Mouse (Mus musculus) CD8-positive naive resting alpha-beta T cell, adult 57 days (primary cell): Measurements from ENCODE around the gene Eaf2. TPM values are rescaled to one million over a fixed set of nuclear protein-coding genes. Genes with fewer than 3 reads are reported as not detected.

Experiments used
- total RNA-seq: library from RNA; stranded (reverse); gene quantifications from one replicate; pipeline ENCODE4 v1.2.4, GENCODE M21; 2023

Eaf2 gene
- 3.7 TPM for total RNA-seq

DNA sequence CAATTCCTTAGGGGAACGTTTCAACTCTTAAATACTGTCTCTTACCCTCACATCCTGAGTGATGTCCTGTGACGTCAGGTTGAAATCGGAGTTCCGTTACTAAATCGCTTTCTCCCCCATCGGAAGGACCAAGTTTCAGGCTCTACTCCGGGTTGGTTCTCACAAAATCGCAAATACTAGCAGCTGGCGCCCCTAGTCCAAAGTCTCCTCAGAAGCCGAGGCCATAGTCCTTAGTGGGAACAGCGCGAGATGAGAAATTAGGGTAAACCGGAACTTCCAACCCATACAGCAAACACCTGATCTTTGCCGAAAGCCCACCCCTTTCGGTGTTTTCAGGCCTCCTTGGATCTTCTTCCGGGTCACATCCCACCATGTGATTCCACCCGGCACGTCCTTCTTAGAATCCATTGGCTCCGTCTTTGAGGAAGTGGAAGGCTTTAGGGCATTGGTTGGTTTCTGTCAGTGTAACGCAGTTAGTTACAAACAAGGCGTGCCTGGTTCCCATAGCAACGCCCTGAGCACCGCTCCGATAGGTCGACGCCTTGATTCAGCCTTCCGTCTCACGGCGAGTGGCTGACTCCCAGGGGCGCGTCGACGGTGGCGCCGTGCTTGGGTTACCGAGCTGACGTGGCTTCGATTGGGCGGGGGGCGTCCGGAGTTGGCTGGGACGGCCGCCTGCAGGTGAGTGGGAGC, at the start of gene Eaf2, which contains the start of gene Golgb1:
Gene Eaf2, minus strand, starts transcription at position 421 of the 693 bp plus-strand sequence.
Gene Golgb1, plus strand, starts transcription at position 558 of the 693 bp plus-strand sequence.

DNA sequence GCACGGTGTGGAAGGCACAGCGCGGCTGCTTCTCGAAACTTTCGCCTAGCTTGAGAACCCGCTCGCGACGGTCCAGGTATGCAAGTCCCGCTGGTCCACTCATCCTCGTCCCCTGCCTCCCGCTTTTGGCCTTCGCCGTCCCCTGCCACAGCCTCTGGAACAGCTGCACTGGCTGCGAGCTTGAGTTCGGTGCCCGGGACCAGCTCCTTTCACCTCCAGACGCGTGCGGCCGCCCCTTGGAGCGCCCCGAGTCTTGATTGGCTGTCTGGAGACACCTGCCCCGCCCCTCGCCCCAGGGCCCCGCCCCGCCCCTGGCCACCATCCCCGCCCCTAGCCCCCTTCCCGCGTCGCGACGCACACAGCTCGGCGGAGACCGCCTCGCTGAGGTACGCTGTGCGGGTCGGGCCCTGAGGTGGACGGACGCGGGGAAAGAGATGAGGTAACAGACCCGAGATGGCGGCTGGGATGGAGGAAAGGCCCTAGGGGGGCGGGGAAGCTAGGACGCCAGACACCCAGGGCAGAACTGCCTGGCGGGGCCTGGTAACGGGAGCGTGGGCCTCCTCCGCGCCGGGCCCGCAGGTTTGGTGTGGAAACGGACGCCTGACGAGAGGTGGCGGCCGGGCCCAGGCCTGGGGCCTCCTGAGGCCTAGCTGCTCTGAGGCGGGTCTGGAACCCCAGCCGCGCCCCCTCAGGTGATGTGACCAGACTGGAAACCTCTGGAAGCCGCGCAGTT, 46.6 kb downstream of the Eaf2 start, which contains the start of gene Iqcb1:
Gene Iqcb1, plus strand, starts transcription at position 332 of the 733 bp plus-strand sequence.

DNA sequence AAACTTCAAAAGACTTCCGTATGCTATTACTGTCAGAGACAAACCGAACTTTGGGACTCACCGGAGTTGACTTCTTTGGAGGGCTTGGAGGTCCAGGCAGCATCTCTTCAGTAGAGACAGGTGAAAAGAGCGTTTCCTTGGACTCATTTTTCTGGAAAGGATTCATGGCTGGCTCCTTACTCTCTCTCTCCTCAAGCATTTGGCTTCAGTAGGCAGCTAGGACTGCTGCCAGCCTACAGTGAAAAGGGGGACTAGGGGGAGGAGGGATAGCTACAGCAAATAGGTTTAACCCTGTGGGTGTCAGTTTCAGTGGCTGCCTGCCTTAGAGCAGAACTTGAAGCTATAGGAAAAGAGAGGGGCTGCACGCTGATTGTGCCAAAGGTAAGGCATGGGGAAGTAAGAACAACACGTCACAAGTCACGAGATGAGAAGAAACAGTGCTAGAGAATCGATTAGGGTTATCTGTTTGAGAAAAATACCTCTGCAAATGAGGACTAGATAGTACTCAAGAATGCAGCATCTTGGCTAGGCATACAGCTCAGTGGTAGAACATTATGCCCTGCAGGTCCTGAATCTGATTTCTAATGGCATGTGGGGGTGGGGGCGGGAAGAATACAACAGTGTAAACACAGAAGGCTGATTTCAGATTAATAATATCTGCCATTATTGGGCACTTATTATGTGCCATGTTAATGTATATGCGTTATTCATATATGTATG, 90.0 kb downstream of the Eaf2 start, which contains the start of gene Slc15a2:
Gene Slc15a2, minus strand, starts transcription at position 369 of the 720 bp plus-strand sequence.

Other genes with a start within 250 kb of the Eaf2 start
- 21.5 TPM for gene Cd86, start 208.9 kb downstream of the Eaf2 start, total RNA-seq
- 4.1 TPM for gene Ildr1, start 181.0 kb downstream of the Eaf2 start, total RNA-seq
- 37.8 TPM for gene Slc15a2, start 90.0 kb downstream of the Eaf2 start, total RNA-seq
- 35.8 TPM for gene Iqcb1, start 46.6 kb downstream of the Eaf2 start, total RNA-seq
- 35.2 TPM for gene Golgb1, start 137 bp upstream of the Eaf2 start, total RNA-seq
- 169 TPM for gene Hcls1, start 60.0 kb upstream of the Eaf2 start, total RNA-seq
- gene Fbxo40, start 115.5 kb upstream of the Eaf2 start, total RNA-seq, result not detected
- 4.2 TPM for gene Polq, start 136.8 kb upstream of the Eaf2 start, total RNA-seq